Mouse (Mus musculus) c-Kit-negative CD71-positive TER-119-positive erythroid progenitor cells, embryonic 14.5 days (primary cell): ENCODE data around the gene Gstp2.

Experiments
- DNase-seq: peaks from one replicate; pipeline ENCODE4 v3.0.0-alpha.2; 2013; ENCODE audit warnings: low read depth, low spot score

Gene Gstp2

DNA sequence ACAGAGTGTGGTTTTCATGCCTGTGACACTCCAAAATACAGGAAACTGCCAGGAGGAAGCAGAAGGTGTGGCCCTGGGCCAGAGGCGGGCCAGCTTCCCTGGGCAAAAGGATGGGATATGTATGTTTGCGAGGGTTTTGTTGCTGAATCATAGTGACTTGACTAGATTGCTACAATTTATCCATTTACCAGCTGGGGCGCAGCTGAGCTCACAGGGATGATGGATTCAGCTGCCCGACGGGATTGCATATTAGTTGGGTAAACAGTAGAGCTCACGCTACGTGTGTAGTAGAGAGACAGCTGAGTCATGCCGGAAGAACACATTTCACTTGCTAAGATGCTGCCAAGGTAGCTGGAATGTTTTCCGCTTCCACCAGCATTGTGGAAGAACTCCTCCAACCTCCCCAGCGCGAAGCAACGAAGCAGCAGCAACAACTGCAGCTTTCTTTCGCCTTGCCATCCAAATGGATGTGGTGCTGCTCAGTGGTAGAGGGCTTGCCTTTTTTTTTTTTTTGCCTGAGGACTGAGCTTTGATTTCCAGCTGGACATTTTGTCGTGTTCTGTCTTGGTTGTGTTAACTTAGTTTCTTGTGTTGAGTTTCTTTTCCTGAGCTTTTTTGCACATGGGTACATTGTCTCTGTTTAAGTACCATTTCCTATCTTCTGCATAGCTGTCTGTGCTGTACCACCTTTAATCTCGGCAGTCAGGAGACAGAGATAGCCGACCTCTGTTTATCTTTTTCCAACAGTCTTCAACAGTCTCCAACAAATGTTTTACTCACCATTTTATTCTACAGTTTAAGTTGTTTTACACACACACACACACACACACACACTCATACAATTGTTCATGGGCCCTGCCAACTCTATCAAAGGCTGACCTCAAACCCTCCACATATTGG, at the start of gene Gstp2:
TSS of gene Gstp2 (minus strand) at position 58 of the 900 bp plus-strand sequence.
- peak; percentile 78 for DNase-seq

DNA sequence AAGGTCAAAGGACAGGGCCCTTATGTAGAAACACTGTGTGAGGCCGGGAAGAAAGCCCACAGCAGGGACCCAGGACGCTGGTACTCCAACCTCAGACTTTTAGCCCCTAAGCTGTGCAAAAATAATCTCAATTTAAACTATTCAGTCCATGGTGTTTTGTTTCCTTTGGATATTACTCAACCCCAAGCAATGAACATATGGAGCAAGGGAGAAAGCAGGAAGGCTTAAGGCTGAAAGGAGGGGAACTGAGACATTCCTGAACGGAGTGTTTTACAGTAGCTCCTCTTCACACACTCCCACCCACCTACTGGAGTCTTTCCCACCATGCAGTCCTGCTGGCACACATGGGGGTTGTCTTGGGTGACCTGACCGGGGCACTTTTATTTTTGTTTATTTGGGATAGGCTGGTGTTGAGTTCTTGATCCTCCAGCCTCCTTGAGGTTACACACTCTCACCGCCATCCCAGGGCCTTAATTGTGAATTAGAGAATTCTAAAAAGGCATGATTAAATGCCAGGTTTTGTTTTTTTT, 49.0 kb upstream of the Gstp2 start:
- DNase-seq, result no peak

DNA sequence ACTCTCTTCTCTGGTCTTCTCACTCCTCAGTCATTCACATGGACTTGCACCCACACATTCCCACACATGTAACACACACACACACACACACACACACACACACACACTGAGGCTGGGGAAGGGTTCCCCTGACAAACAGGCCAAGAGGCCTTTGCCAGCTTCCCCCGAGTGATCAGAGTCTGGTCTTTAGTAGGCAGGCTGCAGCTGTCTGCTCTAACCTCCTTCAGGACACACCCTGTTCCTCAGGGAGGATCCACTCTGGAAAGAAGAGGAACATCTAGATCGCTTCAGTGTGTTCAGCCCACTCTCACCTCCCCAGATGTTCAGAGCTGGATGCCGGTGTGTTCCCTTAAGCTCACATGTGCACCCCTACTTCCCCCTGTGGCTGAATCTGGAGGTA, 48.5 kb upstream of the Gstp2 start:
- no peak for DNase-seq

DNA sequence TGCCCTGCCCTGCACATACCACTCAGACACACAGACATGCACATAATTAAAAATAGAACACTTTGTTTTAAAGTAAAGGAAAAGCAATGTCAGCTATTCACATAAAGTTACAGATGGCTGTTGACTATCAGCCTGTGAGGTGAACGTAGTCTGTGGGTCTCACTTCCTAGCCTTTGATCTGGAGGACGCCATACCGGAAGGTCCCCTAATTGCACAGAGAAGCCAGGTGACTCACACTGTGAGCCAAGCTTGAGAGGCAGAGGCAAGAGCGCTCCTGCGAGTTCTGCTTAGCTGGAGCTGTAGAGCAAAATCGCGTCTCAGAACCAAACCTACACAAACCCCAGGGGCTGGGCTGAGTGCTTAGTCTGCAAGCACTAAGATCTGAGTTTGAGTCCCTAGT, 47.9 kb upstream of the Gstp2 start:
- DNase-seq, result no peak

DNA sequence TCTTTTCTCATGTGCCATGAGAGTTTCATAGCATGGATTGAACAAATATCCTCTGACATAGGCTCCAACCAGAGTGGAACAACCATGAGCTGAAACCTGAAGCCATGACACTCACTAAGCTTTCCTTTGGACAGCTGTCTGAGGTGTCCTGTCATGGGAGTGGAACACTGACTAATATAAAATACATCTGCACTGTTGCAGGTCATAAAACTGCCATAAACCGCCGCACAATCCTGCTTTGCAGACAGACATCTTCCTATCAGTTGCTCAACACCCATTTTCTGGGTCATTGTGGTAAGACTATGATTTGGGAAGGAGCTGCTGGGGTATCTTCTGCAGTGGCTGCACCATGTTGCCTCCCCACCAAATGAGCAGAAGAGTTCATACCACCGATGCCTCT, 46.9 kb upstream of the Gstp2 start:
- no peak for DNase-seq

DNA sequence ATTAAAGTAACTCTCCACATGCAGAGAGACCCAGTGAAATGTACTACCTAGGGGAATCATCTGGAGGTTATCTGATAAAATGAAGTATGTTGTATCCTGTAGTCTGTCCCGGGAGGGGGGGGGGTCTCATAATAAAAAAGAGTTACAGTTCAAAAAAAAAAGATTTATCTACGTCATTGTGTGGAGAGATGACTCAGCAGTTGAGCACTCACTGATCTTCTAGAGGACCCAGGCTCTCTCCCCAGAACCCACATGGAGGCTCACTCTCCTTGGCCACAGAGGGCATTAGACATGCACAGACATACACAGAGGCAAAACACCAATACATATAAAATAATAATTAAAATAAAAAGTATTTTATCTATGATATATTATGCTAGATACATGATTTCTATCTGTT, 45.6 kb upstream of the Gstp2 start:
- no peak for DNase-seq

DNA sequence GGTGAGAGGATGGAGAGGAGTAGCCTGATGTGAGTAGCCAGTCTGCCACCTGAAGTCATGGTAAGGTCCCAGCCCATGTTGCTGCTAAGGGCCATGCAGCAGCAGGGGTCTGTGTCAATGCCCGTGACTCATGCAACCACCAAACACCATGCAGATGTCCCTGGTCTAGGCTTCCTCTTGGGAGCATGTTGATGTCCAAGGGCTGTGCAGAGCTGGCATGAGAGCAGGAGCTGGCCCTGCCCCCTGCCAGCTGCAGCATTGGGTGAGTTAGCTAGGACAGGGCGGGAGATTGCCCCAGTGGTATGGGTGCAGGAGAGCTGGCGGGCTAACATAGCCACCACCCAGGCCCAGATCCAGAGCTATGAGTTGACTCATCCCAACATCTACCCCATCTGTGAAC, 44.6 kb upstream of the Gstp2 start:
- no peak for DNase-seq

DNA sequence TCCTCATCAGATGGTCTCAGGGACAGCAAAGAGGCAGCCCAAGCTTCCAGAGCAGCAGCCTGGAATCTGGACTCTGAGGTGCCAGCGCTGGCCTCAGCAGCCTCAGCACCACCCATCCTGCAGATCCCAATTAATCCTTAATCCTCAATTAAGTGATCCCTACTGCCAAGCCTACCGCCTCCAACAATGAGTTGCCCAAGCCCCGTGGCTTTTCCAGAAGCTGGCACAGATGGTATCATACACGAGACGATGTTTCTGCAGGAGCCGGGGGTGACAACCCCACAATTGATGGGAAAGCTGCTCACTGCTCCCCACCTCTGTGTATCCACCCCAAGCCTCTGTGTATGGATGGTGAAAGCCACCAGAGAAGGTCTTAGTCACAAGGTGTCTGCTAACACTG, 43.3 kb upstream of the Gstp2 start:
- DNase-seq, result no peak

DNA sequence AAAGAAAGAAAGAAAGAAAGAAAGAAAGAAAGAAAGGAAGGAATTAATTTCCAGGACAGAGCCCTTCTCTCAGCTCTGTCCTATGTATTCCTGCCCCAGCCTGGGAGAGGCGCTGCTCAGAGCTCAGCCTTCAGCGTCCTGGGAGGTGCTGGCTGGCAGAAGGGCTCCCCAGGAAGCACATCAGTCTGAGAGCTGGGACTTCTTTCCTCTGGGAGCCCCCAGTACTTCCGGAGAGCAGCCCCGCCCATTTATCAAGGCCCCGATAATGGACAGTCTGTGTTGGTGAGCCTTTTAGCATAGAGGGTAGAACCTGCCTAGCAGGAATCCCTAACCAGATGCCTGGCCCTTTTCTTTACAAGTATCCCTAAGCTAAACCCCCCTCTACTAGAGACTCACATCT, 42.3 kb upstream of the Gstp2 start:
- no peak for DNase-seq

DNA sequence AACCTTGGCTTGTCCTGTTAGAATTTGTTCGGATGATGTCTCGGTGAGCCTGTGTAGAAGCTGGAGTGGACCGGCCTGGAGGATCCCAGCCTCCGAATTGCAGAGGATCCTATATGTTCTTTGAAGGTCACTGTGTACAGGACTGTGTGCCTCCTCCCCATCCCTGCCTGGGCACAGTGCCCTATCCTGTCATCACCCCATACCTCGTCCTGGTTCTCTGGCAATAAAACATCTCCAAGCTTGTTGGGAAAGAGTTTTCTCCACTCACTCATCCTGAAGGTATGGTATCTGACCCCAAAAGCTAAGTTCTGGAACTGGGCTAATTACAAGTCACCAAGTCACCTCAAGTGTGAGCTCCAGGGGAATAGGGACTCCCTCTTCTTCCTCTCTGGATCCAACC, 41.3 kb upstream of the Gstp2 start:
- no peak for DNase-seq

DNA sequence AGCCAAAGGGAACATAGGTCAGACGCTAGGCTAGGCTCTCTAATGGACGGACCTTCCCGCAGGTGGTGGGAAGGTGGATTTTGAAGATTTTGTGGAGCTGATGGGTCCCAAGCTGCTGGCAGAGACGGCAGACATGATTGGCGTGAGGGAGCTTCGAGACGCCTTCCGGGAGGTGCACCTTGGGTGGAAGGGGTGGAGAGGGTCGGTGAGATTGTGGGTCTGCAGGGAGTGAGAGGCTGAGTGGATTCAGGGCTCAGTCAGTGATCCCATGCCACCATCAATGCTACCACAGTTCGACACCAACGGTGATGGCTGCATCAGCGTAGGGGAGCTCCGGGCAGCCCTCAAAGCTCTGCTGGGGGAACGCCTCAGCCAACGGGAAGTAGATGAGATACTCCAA, 40.3 kb upstream of the Gstp2 start:
- no peak for DNase-seq

DNA sequence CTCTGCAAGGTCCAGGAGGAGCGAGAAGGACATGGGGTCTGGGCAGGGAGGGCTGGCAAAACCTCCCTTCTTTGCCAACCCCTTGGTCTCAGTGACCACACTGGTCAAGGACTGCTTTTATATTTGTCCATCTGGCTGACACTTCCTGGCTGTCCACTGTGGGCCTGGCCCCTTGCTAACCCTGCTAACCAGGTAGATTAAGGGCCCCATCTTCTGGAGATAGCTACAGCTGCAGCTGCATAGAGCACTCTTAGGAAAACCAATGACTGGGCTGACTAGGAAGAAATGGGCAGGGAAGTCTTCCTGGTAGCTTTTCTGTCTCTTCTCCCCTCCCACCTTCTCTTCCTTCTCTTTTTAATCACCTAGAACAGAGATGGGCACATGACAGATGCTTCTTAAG, 39.2 kb upstream of the Gstp2 start:
- DNase-seq, result no peak

DNA sequence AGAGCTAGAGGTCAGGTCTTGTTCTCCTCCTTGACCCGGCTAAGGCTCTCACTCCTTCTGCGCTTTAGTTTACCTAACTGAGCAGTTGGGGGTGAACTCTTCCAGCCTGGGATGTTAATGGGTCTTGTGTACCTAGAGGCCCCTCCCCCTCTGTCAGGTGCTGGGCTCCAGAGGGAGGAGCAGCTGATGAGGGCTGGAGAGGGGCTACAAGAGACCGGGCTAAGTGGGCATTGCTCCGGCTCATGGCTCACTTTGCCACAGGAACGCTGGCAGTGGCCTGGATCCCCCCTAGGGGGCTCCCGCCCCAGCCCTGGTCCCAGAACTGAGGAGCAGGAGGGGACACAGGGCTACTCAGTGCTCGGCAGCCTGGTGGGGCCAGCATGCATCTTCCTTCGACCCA, 38.0 kb upstream of the Gstp2 start:
- no peak for DNase-seq

DNA sequence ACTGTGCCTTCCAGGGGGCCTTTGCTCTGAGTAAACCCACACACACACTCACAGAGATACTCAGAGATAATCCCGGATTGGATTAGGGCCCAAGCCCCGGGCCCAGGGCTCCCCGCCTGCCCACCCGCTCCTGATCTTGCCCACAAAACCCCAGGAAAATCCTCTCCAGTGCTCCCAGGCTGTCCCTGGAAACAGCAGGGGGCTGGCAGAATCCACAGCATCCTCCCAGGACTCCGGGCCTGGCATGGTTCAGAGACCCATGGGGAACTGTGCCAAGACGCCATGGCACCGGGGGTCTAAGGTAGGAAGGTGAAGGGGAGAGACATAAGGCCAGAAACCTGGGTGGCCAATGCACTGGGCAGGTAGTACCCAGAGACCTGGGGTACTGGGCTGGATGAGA, 37.5 kb upstream of the Gstp2 start:
- DNase-seq, result no peak

DNA sequence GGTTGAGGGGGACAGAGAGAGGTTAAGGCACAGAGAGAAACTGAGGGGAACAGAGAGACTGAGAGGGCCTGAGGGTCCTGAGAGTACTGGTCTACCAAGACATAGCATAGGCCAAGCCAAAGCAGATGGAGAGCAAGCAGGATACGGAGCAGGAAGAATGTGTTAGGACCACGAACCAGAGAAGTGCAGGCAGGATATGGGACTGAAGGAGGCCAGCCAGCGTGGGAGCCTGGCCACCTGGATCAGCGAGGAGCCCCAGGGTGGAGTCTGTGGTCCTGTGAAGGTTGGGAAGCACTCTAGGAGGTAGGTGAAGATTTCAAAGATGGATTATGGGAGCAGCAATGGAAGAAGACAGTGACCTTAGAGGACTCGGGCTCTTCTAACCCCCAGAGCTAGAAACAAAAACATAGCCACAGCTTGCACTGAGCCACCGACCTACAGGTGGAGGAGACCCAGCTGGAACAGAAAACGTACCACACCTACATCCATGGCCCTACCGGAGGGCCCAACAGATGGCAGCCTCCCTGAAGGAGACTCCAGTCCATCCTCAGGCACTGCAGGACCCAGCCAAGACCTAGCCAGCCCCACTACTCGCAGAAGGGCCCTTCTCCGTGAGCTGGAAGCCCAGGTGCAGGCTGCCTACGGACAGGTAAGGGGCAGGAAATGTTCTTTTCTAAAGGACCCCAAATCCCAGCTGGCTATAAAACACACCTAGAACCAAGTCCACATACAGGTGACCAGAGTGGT, 36.6 kb upstream of the Gstp2 start:
- no peak for DNase-seq

DNA sequence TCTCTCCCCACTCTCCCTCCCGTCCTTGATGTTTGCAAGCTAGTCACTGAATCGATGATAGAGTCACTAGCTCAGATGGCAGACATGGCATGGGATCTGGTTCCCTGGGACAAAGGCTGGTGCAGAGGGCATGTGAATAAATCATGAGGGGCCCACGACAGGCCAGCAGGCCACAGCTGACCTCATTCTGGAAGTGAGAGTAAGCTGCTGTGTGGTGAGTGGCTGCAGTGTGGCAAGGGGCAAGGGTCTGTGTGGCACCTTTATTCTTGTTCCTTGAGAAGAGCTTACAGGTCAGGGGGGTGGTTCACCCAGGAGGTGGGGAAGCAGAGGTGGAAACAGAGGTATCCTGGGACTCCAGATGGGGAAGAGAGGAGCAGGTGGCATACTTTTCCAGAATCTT, 35.6 kb upstream of the Gstp2 start, which contains the start of gene Cabp2:
TSS of gene Cabp2 (plus strand) at position 185 of the 400 bp plus-strand sequence.
- DNase-seq, result no peak

DNA sequence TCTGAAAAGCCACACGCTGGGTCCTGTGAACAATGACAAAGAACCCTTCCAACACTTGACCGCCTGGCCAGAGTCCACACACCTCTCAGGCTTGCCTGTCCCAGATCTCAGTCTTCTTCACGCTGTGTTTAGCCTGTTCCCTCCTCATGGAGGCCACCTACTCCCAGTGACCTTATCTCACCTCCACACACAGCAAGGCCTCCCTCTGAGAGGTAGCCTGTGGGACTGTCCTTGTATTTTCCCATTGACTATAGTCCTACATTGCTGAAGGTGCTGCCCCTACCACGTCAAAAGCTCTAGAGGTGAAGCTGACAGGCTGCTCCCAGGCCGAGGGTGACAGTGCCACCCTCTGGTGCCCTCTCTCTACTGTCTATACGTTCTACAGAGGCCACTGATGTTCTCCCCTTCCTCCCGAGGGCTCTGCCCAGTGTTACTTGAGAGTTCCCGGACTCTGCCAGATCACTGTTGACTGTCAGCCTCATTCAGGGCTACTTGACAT, 34.7 kb upstream of the Gstp2 start:
- DNase-seq, result peak; percentile 47

DNA sequence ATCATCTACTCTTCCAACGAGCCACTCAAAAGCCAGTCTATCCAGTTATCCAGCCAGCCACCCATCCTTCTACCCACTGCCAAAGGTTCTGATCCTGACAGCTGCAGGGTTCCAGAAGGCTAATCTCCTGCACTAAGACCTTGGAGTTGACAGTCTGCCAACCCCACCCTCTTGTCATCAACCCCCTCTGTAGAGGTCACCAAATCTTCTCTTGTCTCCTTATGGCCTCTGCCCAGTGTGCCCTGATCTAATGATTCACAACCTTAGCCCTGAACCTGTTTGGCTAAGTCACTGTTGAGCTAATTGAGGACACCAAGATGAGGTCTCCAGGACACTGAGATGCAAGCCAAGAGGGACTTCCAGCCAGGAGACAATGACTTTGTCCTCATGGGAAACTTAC, 33.8 kb upstream of the Gstp2 start:
- DNase-seq, result no peak

DNA sequence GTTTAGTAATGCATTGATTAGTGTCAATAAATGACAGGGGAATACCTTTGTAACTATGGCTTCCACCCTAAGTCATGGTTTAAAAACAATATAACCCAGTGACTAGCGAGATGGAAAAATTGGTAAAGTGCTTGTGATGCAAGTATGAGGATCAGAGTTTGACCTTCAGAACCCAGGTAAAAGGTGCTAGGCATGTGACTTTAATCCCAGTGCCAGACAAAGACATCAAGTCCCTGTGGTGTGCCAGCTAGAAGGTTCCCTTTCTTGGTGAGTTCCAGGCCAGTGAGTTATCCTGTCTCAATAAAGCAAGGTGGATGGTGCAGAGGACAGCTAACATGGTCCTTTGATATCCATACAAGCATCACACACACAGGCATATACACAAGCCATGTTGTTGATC, 29.7 kb upstream of the Gstp2 start:
- no peak for DNase-seq

DNA sequence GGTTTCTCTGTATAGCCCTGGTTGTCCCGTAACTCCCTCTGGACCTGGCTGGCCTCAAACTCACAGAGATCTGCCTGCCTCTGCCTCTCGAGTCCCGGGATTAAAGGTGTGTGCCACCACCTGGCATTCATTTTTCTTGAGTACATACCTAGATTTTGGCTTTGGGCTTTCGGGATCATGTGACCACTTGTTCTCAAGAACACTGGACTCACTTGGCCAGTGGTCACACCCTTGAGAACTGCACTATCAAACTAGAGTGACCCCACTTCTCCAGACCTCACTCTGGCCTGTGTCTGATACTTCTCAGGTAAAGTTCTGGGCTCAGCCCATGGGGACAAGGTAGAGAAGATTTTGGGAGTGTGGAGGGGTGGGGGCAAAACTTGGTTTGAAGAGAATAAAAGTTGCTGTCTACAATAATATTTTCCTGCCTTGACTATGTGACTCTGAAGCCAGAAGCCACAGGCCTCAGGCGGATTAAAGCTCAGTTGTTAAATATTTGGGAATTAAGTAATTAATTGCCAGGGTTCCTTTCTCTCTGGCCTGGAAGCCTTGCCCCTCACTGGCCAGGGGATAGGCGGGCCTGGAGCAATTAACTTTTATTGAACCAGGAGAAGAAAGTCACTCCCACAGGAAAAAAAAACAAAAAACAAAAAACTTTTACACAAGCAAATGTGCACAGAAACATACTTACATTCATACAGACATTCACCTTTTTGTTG, 27.0 kb upstream of the Gstp2 start:
- DNase-seq, result no peak

DNA sequence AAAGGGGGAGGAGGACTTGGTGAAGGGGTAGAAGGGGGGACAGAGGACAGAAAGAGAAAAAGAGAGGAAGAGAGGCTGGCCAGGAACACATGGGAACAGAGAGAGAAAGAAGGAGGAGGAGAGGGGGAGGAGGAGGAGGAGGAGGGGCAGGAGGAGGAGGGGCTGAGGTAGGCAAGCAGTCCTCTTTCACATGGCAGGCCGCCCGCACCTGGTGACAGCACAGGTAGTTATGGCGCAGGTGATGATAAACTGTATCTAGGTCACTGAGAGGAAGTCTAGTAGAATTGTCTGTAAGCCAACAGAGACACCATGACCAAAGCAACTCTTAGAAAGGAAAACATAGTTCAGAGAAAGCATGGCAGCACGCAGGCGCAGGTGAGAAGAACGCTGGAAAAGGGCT, 25.6 kb upstream of the Gstp2 start:
- no peak for DNase-seq

DNA sequence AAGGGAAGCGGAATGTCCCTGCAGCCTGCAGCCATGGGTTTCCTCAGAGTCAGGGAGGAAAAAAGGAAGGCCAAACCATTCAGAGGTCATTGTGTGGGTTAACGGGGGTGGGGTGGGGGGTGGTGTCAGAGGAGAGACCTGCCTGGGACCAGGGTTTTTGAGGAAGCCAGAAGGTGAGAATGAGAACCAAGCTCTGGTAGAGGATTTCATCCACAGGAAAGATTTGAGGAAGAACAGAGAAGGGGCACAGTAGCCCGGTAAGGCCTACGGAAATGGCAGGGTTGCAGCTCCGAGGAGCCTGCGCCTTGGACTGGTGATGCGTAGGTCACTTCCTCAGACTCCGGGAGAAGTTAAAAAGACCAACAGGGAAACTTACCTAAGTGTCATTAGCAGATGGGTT, 24.9 kb upstream of the Gstp2 start:
- no peak for DNase-seq
